Mouse (Mus musculus) small intestine, adult 2 months (tissue): Measurements from ENCODE around the gene Plekhd1.

Source experiments
- CTCF ChIP-seq: fragments of 200-500 bp; IDR thresholded peaks from 2 replicates; pipeline ENCODE4 v1.5.1; 2012; ENCODE audit warnings: low read depth, mild to moderate bottlenecking, control low read depth, inconsistent platforms, low read length, moderate library complexity, mixed read lengths; ENCODE audit not compliant: insufficient replicate concordance, insufficient read length; ENCODE audit errors: extremely low read depth
- POLR2A ChIP-seq: fragments of 200-500 bp; IDR thresholded peaks from 2 replicates; pipeline ENCODE4 v1.6.1; 2012; ENCODE audit warnings: low read depth, mild to moderate bottlenecking, control low read depth, inconsistent platforms, low read length, moderate library complexity

GRCm38 (mm10) chr12:80760396-80760801 lies 68.0 kb downstream of the Plekhd1 start, which contains the start of gene Ccdc177:
- TF ChIP-seq CTCF (peak; percentile 96; the same call in 1 of the 2 replicates), POLR2A (no peak)
